Mouse (Mus musculus) spleen, postnatal 36 days (tissue): Measurements from ENCODE around the gene Flt4.

ENCODE experiments used
- DNase-seq, 2 experiments: peaks; one replicate each; pipeline ENCODE4 v3.0.0; 2022; ENCODE audit warnings: low spot score in 2 of 2, mixed read lengths in 1 of 2

The Flt4 gene

GRCm38 (mm10) chr11:49699079-49699478, 90.0 kb downstream of the Flt4 start:
- no peak for DNase-seq

DNA sequence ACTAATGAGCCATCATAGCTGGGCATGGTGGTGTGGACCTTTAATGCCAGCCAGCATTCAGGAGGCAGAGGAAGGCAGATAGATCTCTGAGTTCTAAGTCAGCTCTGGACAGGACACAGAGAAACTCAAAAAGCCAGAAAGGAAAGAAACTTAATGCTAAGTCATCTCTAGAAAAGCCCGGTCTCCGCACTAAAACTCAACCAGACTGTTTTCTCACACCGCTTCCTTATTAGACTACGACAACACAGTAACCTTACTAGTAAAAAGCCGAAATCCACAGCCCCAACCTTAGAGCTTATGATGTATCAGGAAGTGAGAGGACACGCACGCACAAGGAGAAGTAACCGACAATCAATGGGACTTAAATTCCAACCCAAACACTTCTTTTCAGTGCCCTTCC, 93.0 kb downstream of the Flt4 start:
- DNase-seq = no peak
